Mouse (Mus musculus) thymus, adult 2 months (tissue): ENCODE measurements at regions not wholly inside any gene's neighbourhood (a gene's known extent, or its start where the extent isn't known, plus 50 kb on each side); places are given as distances from the start of the nearest gene placed in this dataset.

Source experiments
- CTCF ChIP-seq: fragments of 200-500 bp; IDR thresholded peaks from 2 replicates; pipeline ENCODE4 v1.5.1; 2012; ENCODE audit warnings: mild to moderate bottlenecking, control low read depth, low read length, moderate library complexity, borderline replicate concordance; ENCODE audit not compliant: control insufficient read depth, poor library complexity, insufficient read depth; ENCODE audit errors: extremely low read depth
- POLR2A ChIP-seq: fragments of 200-500 bp; IDR thresholded peaks from 2 replicates; pipeline ENCODE4 v1.6.1; 2012; ENCODE audit warnings: mild to moderate bottlenecking, low read length, control low read depth, moderate library complexity; ENCODE audit not compliant: control insufficient read depth, poor library complexity, insufficient read depth; ENCODE audit errors: extremely low read depth

DNA sequence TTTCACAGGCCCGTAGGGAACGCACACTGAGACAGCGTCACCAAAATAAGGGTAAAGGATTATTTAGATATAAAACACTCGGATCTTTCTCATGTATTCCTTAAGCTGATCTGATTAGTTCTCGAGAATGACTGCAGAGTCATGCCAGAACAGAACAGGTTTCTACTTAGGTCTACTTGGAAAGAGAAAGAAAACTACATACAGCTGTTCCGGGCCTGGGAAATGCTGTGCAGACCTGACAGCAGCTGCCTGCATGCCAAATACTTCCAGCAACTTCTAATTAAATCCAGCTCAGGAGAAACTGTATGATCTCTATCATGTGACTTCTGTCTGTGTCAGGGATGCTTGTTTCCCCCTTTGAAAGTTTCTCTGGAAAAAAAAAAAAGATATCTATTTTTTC, 193.8 kb upstream of the Fbxl7 start:
- TF ChIP-seq POLR2A (no peak), CTCF (no peak)
